Mouse (Mus musculus) left cerebral cortex, postnatal 4 days (tissue): Measurements from ENCODE around the gene Cd38. TPM values are rescaled to one million over a fixed set of nuclear protein-coding genes. Genes with fewer than 3 reads are reported as not detected.

ENCODE experiments used
- DNase-seq: peaks from one replicate; pipeline ENCODE4 v3.0.0-alpha.2; 2022
- intact Hi-C: fragments of 180-260 bp; cut with DNase I; formaldehyde crosslinking; loops from one replicate; pipeline ENCODE4 v1.15.1; 2025
- total RNA-seq, 2 experiments: library from RNA; stranded (reverse); gene quantifications; 2 replicates each; pipeline ENCODE4 v1.2.3; 2021

Cd38 gene
- total RNA-seq, 2 experiments from 2014 or later: 1.5 to 1.6 TPM

- no peak for DNase-seq
- intact Hi-C loops: no loop called here
Observed at GRCm38 (mm10) chr5:43927729-43928128, 59.4 kb downstream of the Cd38 start.

- intact Hi-C loops: no loop called here
Observed at GRCm38 (mm10) chr5:43933269-43933668, 64.9 kb downstream of the Cd38 start.

GRCm38 (mm10) chr5:43947330-43947977, 79.1 kb downstream of the Cd38 start:
- no peak for DNase-seq
- intact Hi-C loops: no loop called here

More at GRCm38 (mm10) chr5:43933269-43933668, 64.9 kb downstream of the Cd38 start:
- no peak for DNase-seq

GRCm38 (mm10) chr5:43948111-43948743, 79.9 kb downstream of the Cd38 start:
- DNase-seq: peak; percentile 3

GRCm38 (mm10) chr5:43948748-43949275, 80.5 kb downstream of the Cd38 start:
- DNase-seq: no peak
- intact Hi-C loops: no loop called here

More at GRCm38 (mm10) chr5:43948111-43948743, 79.9 kb downstream of the Cd38 start:
- intact Hi-C loops: no loop called here

- intact Hi-C loops: no loop called here
- no peak for DNase-seq
Observed at GRCm38 (mm10) chr5:43953241-43953640, 84.9 kb downstream of the Cd38 start.

GRCm38 (mm10) chr5:43959884-43960440, 91.6 kb downstream of the Cd38 start:
- no peak for DNase-seq
- intact Hi-C loops: no loop called here

GRCm38 (mm10) chr5:43961056-43961455, 92.7 kb downstream of the Cd38 start:
- intact Hi-C loops: no loop called here
- no peak for DNase-seq

Other genes starting within 250 kb of the Cd38 start
- gene Cc2d2a, start 206.2 kb upstream of the Cd38 start, total RNA-seq: 10 to 100 TPM; 14.0 to 14.9 TPM
- gene Bst1, start 49.7 kb upstream of the Cd38 start, total RNA-seq: not detected
- gene Fbxl5, start 46.9 kb upstream of the Cd38 start, total RNA-seq: 10 to 100 TPM; 82.4 to 85.1 TPM
- 10 to 100 TPM; 13.9 to 14.0 TPM for gene Gm7879, start 44.6 kb downstream of the Cd38 start, total RNA-seq
- gene Fgfbp1, start 113.2 kb downstream of the Cd38 start, total RNA-seq: 1 to 10 TPM; 3.8 to 4.3 TPM
- gene Prom1, start 233.5 kb downstream of the Cd38 start, total RNA-seq: 10 to 100 TPM in 1 of 2 experiments, 1 to 10 TPM in 1; 9.0 to 10.6 TPM